Mouse (Mus musculus) adrenal gland, postnatal 14 days (tissue): ENCODE results near the gene Slc16a5. TPM values are rescaled to one million over a fixed set of nuclear protein-coding genes. Genes with fewer than 3 reads are reported as not detected.
"Not testable (repeated sequence)": the region's sequence is repeated elsewhere in the genome, so short reads cannot be mapped to it uniquely, and the experiment has no call there.

Source experiments
- DNase-seq: peaks from one replicate; pipeline ENCODE4 v3.0.0; 2021; ENCODE audit warnings: mixed read lengths
- total RNA-seq: library from RNA; stranded (reverse); gene quantifications from 2 replicates; pipeline ENCODE4 v1.2.3, GENCODE M21; 2021

Gene Slc16a5
- total RNA-seq, 1 experiment from 2014 or later: 1.3 TPM

DNA sequence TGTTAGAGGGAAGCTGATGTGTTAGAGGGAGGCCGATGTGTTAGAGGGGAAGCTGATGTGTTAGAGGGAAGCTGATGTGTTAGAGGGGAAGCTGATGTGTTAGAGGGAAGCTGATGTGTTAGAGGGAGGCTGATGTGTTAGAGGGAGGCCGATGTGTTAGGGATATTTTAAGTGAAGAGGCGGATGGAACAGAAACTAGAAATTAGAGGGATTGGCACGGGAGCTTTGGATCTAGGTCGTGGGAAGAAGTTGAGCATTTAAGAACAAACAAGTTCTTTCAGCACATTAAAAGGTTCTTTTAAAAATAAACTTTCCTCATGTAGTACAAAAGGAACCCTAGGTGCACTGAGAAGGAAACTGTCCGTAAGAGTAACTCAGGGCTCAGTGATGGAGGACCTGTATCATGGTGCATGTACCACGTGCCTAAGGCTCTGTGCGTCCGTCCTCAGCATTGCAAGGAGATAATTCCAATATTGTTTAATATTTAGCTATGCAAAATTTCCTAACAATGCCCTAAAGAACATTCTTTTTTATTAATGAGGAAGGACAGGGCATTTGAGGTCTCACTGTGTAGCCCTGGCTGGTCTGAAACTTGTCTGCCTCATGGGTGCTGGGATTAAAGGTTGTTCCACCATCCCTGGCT lies 16.1 kb downstream of the Slc16a5 start:
- DNase-seq: no peak

DNA sequence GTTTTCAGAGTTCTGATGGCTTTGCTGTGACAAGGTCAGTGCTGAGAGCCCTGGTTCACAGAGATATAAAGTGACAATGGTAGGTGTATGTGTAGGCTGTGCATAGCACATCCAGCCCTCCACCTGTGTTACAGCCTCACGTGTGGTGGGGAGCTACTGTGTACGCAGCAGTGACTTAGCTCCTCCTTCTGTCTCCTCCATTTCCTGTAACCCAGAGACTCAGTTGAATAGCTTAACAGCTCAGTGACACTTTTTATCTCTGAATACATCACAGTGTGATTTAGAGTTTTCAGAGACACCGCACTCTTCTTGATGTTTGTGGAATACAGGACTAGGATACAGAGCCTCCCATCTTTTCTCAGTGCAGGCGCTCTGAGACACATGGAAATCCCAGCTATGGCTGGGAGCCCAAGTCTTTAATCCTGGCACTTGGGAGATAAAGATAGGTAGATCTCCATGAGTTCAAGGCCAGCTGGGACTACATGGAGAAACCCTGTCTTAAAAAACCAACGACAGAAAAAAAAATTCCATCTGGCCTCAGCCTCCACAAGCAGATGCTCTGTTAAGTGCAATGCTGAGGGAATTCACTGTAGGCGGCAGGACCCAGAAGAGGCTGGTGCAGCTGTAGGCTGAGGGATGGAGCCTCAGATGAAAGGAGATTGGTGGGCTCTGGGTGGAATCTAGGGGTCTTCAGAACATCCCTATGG lies 19.4 kb downstream of the Slc16a5 start:
- no peak for DNase-seq

DNA sequence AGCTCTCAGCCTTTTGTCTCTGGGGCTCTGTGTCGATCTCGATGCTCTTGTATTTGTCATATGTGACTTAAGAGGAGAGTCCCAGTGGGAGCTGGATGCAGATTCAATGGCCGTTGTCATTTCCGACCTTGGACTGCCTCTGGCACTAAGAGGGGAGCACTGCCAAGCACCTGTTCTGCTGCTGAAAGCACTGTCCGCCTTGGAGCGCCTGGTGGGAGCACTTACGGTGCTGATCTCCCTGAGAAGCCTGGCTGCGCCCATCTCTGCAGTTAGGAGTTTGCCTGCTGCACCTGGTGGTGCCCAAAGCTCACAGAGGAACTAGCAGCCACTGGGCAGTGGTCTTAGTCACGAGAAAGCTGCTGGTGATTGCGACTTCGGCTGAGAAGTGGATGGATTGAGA lies 21.0 kb downstream of the Slc16a5 start:
- DNase-seq: no peak

DNA sequence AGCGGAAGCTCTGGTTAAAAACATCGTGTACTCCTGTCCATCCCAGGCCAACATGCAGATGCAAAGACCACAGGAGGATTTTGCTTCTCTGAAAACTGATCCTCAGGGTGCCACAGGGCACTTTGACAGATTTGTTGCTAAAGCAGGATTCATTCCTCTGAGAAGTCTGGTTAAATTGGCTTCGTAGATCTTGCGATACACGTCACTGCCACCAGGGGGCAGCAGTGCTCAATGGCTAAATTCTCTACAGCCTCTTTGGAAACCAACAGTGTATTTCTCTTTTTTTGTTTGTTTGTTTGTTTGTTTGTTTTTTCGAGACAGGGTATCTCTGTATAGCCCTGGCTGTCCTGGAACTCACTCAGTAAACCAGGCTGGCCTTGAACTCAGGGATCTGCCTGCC lies 21.5 kb downstream of the Slc16a5 start:
- DNase-seq: peak; percentile 85

DNA sequence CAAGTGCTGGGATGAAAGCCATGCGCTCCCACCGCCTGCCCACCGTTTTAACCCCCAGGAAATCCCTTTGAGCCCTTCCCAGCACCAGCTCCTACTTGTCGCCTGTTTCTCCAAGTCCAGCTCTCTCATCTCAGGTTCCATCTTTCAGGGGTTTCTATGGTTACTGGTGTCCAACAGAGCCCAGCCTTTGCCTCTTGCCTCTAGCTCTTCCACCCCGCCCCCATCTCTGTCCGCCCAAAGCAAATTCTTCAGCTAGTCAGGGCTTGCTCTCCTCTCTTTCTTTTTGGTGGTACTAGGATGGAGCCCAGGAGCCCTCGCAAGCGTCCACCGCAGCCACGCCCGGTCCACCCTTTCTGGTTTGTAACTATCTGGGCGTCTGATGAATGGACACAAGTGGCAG lies 22.9 kb downstream of the Slc16a5 start:
- no peak for DNase-seq

DNA sequence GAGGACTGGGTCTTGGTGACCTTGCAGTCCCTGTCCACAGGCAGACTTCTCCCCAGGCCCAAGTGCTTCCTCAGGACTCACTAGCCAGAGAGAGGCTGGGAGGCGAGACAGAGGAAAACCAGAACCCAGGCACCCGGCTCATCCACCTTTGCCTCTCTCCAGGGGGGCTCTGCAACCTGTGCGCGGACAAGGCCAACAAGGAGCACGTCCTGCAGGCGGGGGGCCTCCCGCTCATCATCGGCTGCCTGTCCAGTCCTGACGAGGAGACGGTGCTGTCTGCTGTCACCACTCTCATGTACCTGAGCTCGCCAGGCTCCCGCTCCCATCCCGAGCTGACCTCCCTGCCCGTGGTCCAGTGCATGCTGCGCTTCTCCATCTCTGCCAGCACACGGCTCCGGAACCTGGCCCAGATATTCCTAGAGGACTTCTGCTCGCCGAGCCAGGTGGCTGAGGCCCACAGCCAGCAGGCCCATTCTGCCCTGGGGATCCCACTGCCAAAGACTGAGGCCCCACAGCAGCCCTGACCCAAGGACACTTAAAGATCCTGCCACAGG lies 26.4 kb downstream of the Slc16a5 start:
- DNase-seq: no peak

DNA sequence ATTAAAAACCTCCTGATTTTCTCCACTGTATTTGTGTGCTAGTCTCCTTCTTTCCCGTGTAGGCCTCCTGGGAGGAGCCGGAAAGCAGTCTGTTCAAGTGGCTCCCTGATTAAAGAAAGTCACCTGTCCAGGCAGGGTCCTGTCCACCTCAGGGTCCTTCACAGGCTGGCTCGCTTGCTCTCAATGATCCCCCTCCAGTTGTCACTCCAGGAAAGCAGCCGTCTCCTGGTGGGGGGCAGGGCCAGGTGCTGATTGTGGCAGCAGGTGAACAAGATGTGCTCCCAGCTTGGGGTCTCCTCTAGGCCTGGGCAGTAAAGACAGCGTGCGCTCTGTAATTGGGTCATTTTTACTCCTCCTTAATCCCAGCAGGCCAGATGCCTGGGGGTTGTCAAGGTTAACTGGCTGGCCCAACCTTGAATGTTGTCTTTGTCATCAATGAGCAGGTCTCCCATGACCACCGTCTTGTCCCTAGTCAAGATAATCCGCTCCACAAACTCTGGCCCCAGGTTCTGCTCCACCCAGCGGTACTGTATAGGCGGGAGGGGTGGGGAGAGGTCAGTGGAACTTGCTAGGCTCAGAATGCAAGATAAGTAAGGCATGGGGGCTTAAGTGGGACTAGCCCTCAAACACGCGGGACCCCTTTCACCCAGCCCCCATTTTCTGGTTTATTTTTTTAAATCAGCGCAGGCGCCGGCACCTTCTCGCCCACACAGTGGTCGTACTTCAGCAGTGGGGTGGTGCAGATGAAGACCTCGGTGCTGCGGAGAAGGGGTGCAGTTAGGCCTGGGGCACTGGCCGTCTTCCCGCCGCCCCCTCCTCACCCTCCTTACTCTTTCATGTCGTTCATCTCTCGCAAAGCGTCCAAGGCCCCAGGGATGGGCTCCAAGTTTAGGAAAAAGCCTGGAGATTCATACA lies 28.4 kb downstream of the Slc16a5 start:
- DNase-seq: peak; percentile 49

DNA sequence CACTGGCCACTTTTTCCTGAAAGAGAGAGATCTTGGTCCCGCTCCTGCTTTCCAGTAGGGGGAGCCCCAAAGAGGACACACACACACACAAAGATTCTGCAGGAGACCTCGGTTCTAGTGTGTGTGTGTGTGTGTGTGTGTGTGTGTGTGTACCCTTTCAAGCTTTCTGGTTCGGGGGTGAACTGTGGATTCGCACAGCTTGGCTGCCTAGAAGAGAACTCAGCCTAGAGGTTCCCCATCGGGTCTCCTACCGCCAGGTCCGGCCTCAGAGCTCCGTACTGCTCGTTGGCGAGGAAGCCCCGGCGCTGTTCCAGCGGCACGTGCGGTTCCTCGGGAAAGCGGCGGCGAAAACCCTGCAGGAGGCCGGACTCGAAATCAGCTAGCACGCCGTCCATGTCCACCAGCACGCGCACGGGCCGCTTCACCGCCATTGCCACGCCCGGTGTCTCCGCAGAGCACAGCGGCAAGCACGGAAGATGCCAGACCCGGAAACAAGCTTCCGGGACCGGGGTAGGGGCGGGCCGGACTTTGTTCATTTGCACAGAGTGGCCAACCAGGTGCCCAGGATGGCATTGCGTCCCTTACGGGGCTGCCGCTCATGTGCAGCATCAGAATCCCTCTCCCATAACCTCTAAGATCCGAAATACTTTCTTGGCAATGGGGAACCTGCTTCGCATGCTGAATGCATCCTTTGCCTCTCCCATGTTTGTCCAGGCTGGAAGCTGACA lies 29.2 kb downstream of the Slc16a5 start, which contains the start of gene Nt5c:
Gene Nt5c, minus strand, starts transcription at position 507 of the 728 bp plus-strand sequence.
- peak; percentile 92 for DNase-seq

DNA sequence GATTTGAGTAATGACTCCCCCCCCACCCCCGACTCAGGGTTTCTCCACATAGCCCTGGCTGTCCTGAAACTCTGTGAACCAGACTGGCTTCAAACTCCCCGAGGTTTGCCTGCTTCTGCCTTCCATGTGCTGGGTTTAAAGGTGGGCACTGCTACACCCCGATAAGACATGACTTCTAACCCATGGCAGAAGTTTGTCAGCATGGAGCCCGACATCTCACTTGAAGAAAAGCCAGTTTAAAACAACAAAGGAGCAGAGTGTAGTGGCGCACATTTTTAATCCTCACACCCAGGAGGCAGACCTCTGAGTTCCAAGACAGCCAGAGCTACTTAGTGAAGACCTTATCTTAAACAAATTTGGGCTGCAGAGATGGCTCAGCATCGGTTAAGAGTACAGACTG lies 30.1 kb downstream of the Slc16a5 start:
- no peak for DNase-seq

DNA sequence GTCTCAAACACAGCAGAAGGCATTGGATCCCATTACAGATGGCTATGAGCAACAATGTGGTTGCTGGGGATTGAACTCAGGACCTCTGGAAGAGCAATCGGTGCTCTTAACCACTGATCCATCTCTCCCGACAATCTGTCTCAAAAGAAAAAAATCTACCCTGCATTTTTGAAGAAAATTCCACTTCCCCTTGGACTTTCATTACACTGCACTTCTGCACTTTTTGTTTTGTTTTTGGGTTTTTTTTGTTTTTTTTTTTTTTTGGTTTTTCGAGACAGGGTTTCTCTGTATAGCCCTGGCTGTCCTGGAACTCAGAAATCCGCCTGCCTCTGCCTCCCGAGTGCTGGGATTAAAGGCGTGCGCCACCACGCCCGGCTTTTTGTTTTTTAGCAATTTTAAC lies 34.3 kb downstream of the Slc16a5 start:
- not testable (repeated sequence) for DNase-seq

DNA sequence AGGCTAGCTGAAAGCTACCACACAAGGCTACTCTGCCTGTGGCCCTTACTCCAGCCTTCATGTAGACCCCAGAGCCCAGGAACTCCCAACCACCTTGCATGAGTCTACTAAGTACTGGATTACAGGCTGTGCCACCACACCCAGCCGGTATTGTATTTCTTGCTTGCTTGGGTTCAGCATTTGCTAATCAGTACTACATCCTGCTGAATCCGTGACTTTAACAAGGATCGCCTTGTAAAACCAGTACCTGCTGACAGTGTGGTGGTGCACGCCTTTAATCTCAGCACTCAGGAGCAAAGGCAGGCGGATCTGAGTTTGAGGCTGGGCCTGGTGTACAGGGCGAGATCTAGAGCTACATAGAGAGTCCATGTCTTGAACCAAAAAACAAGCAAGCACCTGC lies 40.4 kb downstream of the Slc16a5 start:
- no peak for DNase-seq

DNA sequence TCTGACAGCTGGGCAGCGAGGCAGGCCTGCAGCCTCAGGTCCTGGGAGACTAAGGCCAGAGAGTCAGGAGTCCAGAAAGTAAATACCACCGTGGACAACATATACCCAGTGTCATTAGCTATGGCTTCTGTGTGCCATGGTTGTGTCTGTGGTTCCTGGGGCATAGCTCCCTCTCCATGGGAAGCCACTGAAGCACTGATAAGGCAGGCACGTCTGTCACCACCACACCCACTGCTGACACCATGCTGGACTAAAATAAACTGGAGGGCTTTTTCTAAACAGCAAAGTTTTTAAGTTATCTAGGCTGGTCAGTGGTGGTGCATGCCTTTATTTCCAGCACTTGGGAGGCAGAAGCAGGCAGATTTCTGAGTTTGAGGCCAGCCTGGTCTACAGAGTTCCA lies 44.3 kb downstream of the Slc16a5 start:
- no peak for DNase-seq

DNA sequence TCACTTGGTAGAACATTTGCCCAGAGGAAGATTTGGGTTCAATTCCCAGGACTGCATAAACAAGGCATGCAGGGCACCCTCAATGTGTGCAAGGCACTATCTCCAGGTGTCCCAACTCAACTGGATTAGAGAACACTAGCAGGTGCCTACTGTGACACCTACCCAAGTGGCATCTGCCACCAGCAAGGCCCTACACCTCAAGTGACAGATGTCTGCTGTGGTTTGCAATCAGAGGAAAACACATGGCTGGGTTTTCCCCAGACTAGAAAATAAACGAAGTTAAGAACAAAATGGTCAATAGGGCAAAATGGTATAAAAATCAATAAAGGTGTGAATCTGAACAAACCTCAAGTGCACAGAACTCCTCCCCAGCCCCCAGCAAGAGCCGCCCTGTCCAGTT lies 45.8 kb downstream of the Slc16a5 start:
- no peak for DNase-seq

DNA sequence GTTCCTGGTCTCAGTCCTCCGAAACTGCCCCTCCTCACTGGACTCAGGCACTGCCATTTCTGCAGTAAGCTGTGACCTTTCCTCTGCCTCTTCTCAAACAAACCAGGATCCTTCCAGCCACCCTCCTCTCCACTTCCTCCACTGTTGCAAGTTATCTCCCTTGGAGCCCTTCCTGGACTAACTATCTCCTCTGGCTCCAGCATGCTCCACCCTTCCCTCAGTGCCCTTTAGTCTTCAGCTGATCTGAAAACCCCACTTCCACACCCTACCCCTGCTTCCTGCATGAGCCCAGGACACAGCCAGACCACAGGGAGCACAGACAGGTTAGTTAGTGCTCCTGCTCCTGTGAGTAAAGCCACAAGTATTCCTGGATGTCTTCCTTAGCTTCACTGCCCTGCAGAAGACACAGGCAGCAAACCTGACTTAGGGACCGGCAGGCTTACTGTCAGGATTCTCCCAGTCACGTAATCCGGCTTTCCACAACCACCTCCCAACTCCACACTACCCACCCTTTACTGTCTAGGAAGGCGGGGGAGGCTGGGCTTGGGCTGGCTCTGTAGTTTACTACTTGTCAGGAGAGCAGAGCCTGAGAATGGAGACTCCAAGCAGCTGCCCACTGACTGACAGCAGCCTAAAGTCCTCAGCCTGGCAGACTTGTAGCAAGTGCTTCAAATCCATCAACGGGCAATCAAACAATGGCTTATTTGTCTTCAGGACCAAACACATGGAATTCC lies 47.7 kb downstream of the Slc16a5 start:
- DNase-seq: no peak

DNA sequence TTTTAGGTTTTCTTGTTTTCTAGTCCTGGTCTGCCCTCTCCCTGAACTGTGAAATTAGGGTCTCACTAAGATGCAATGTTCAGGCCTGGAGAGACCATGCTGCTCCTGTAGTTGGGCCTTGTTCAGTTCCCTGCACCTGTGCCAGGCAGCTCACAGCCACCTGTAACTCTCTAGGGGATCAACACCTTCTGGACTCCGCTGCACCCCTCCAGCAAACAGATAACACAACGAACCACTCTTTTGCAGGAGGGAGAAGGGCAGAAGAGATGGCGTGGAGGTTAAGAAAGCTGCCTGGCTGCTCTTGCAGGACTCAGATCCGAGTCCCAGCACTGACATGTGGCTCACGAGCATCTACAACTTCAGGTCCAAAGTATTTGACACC lies 48.2 kb downstream of the Slc16a5 start:
- no peak for DNase-seq

DNA sequence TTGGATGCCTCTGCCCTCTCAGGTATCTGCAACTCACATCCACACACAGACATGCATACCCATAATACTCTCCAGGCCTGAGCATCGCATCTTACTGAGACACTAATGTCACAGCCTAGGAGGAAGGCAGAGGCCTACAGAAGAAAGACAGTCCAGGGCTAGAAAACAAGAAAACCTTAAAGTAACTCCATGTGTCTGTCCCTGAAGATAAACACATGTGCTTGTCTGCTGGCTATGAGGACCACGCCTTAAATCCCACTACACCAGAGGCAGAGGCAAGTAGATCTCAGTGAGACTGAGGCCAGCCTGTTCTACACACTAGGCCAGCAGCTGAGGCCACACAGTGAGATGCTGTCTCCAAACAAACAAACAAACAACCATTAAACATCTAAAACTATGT lies 48.8 kb downstream of the Slc16a5 start:
- no peak for DNase-seq

DNA sequence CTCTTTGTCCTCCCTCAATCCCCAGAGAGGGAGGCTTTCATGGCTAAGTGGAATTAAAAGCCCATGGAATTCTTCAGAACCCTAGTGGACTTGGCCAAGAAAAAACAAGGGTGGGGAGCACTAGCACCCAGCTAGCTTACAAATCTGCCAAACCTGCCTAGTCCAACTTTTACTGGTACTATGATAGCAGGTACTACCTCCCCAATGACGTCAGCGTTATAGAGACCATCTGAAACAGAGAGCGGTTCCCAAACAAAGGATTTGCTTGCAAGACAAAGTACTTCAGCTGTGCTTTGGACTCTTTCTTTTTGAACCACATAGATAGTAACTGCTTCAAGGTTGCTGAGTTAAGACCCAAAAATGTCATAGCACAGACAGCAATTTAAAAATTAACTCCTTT lies 49.7 kb downstream of the Slc16a5 start:
- no peak for DNase-seq

DNA sequence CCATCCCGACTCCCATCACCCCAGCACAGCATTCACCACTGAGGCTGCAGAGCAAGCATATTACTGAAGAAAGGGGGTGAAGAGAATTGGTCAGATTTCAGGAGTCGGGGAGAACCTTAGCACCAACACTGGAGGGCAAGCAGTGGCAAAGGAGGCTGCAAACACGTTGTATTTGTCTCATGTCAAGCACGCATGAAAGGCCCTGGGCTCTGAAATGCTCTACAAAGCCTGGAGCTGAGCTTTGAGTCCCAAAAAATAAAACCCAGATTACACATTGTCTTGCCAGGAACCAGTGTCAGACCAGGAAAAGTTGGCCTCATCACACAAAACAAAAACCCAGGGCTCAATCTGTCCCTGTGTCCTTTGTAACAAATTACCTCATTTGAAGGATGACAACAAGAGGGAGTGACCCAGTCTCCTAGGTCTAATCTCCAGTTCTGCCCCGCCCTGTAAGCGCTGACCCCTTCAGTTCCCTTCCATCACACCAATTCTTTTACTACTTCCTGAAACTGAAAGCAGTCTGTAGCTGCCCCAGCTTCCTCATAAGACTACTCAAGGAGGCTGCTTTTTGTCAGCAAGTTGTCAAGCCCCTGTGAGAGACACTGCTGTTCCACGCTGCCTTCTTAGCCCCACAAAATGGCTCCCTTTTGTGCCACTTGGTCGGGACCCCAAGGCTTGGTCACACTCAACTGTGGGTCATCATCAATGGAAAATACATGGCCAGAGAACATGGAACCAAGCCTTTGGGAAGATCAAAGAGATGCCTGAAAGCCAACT lies 50.3 kb downstream of the Slc16a5 start:
- peak; percentile 21 for DNase-seq

DNA sequence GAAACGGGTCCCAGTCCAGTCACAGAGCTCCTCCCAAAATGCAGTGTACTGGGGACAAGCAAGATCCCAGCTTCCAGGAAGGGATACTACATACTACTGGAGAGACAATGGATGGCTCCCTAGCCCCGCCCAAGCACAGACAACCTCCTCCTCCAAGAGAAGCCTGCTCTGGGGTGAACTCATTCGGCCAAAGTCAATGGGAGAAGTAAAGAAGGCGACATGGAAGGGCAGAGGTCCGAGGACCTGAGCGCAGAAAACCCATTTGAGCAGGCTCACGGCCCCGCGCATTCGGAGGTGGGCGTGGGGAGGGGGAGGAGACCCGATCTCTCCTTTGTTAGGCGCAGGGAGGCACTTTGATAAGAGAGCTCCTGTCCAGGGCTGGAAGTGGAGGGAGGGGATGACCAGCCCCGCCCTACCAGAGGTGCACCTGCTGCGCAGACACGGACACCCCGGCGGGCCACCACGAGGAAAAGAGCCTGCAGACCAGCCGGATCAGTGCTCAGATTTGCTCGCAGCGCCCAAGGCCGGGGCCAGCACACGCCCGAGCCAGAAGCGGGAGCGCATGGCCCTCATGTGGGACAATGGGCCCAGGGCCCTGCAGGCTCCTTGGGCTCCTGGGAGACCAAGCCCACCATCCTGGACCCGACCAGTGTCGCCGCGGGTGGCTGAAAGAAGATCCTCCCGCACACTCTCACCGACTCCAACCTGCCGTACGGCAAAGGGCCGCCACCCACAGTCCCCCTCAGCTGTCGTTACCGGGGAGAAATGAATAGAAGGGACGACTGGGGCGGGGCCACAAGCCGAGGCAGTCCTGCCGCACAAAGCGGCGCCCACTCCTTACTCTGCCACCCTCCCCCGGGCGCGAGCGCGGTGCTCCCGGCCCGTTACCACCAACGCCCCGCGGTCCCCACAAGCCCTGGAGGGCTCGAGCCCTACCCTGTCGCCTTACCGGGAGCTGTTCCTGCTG lies 51.3 kb downstream of the Slc16a5 start:
- peak; percentile 68 for DNase-seq
